Mouse (Mus musculus) megakaryocyte, embryonic 14.5 days (primary cell): Measurements from ENCODE around the gene Cntnap1.

Experiments
- FLI1 ChIP-seq: IDR thresholded peaks from 2 replicates; pipeline ENCODE4 v1.6.1; 2012; ENCODE audit warnings: low read length, inconsistent platforms, mixed read lengths
- GATA1 ChIP-seq: IDR thresholded peaks from 3 replicates; pipeline ENCODE4 v1.6.1; 2012; ENCODE audit warnings: mixed read lengths, low read length, inconsistent platforms, borderline replicate concordance

DNA sequence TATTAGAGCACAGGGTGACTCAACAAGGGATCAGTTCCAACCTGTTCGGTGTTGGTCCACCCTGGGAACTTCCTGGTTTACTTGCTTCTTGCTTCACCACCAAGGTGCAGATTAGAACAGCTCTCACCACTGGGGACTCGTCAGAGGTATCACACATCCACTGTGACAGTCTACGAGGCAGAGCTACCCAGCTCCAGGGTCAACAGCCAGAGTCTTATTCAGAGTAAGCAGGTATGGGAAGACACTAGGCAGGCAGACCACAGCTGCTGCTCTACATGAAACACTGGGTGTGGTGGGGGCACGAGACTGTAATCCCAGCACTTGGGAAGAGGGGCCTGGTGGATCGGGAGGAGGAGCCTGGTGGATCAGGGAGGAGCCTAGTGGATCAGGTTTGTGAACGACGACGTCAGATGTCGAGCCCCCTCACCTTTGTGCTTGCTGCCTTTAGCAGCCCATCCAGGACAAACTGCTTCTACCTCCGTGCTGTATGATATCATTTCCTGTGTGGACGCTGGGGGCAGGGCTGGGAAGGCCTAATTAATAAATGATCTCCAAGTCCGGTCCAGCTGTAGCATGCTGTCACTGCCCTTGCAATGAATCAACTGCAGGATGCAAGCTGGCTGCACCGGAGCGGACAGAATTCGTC is 31.7 kb upstream of the Cntnap1 start:
- TF ChIP-seq GATA1 (no peak), FLI1 (no peak)
